Mouse (Mus musculus): ENCODE results near the gene Scgb2b11.
"Not testable (repeated sequence)": the region's sequence is repeated elsewhere in the genome, so short reads cannot be mapped to it uniquely, and the experiment has no call there.

Gene Scgb2b11

GRCm38 (mm10) chr7:32211045-32211444 lies at the start of gene Scgb2b11:
Scgb2b11 (minus strand) TSS chr7:32211145.
- DNase-seq (ENCODE audit: low spot score in 2 of 2), result not testable (repeated sequence)

DNA sequence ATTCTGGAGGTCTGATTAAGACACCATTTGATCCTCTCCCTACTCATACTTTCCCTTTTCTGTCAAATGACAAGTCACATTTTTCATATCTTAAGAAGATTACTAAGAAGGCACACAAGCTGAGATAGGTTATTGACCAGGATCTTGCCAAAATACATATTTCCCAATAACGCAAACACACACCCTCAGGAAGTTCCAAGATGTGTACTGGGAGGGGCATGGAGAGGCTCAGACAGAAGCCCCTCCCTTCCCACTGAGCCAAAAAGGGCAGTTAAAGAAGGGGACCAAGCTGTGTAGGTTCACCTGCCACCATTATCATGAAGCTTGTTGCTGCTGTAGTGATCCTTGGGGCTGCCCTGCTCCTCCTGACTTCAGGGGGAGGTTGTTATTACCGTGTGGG lies 11.6 kb upstream of the Scgb2b11 start, which contains the start of gene Scgb1b11:
Gene Scgb1b11 (plus strand): TSS at position 301 of the 400 bp plus-strand sequence.
- DNase-seq (ENCODE audit: low spot score in 2 of 2), result not testable (repeated sequence)
